Mouse (Mus musculus) lung, embryonic 14.5 days (tissue): ENCODE results near the gene Nrp2. TPM values are rescaled to one million over a fixed set of nuclear protein-coding genes. Genes with fewer than 3 reads are reported as not detected.
A peak's percentile ranks its signal among the peaks of the same experiment; 100 is the strongest.

Experiments used
- ATAC-seq: fragments of 200-750 bp; cut with Nextera tagmentation; 2 replicates; pipeline ENCODE4 v1.8.0; 2017; ENCODE audit warnings: mild to moderate bottlenecking, moderate TSS enrichment, moderate library complexity; ENCODE audit not compliant: insufficient read depth
- DNase-seq: peaks from one replicate; pipeline ENCODE4 v3.0.0-alpha.2; 2015
- H3K27ac ChIP-seq: fragments of 300-500 bp; sonication (generic); 2 replicates; pipeline ENCODE4 v1.5.1; 2014; ENCODE audit warnings: low read depth, mild to moderate bottlenecking, moderate library complexity
- H3K27me3 ChIP-seq: fragments of 300-500 bp; sonication (generic); 2 replicates; pipeline ENCODE4 v1.6.1; 2014; ENCODE audit warnings: low read length, control low read depth; ENCODE audit not compliant: insufficient read depth
- H3K36me3 ChIP-seq: fragments of 300-500 bp; sonication (generic); 2 replicates; pipeline ENCODE4 v1.6.1; 2014; ENCODE audit warnings: control low read depth; ENCODE audit not compliant: insufficient read depth
- H3K4me1 ChIP-seq: fragments of 300-500 bp; sonication (generic); 2 replicates; pipeline ENCODE4 v1.6.1; 2014; ENCODE audit warnings: antibody characterized with exemption, control low read depth; ENCODE audit not compliant: insufficient read depth
- H3K4me2 ChIP-seq: fragments of 300-500 bp; sonication (generic); 2 replicates; pipeline ENCODE4 v1.6.1; 2014; ENCODE audit warnings: mild to moderate bottlenecking
- H3K4me3 ChIP-seq: fragments of 300-500 bp; sonication (generic); 2 replicates; pipeline ENCODE4 v1.5.1; 2014; ENCODE audit warnings: low read depth, low read length
- H3K9ac ChIP-seq: fragments of 300-500 bp; sonication (generic); 2 replicates; pipeline ENCODE4 v1.6.1; 2014
- H3K9me3 ChIP-seq: fragments of 300-500 bp; sonication (generic); 2 replicates; pipeline ENCODE4 v1.6.1; 2016; ENCODE audit warnings: low read depth, low read length, control low read depth
- CTCF ChIP-seq: IDR thresholded peaks from 2 replicates; pipeline ENCODE4 v1.5.1; 2016; ENCODE audit warnings: antibody characterized with exemption, low read depth
- WGBS: fragments of 180-500 bp; shearing (Covaris S2); extraction: QIAGEN DNeasy Blood & Tissue Kit; methylation state at CpG from one replicate; pipeline ENCODE4 v1.1.7; 2014; 5-methylcytosine and 5-hydroxymethylcytosine counted together
- polyA plus RNA-seq: library from polyadenylated mRNA; unstranded; fragments of >200 nt; fragmentation: Nextera tagmentation; extraction: Ambion mirVana; gene quantifications from 2 replicates; pipeline ENCODE4 v1.2.1, GENCODE M21; 2014

Nrp2 gene
- polyA plus RNA-seq, 1 experiment from 2014 or later, result 10.8 TPM

DNA sequence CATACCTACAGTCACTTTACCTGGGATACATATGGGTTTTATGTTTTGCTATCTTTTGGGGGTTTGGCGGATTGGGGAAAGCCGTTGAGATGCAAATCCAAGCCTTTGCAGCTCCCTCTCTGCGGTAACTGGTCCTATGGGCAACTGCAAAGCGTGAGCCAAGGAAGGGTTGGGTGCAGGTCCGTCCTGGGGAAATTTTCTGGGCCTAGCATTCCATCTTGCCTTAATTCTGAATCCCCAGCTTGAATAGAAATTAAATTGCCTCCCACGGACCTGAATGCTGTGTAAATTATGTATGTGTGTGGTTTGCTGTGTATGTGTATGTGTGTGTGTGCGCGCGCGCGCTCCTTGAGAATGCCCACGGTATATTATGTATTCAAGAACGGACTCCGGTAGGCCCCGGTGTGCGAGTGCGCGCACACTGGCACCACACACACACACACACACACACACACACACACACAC, 2.5 kb downstream of the Nrp2 start:
- Histone ChIP-seq H3K4me1 (peaks cover 16% of the 10 kb centered on the region; the same call in 1 of the 2 replicates), H3K4me2 (peak overlapping the region; percentile 94), H3K4me3 (peak overlapping the region; percentile 58), H3K27me3 (peaks cover 25% of the 10 kb centered on the region), H3K36me3 (no peaks in the 10 kb centered on the region), H3K27ac (peak overlapping the region; percentile 11; the same call in 1 of the 2 replicates), H3K9me3 (no peaks in the 10 kb centered on the region), H3K9ac (peak overlapping the region; percentile 66)
- DNase-seq, result no peak
- WGBS, result 5% methylated on average over 18 of the region's 18 CpGs
- ATAC-seq, result no peak
- TF ChIP-seq CTCF, result no peak

DNA sequence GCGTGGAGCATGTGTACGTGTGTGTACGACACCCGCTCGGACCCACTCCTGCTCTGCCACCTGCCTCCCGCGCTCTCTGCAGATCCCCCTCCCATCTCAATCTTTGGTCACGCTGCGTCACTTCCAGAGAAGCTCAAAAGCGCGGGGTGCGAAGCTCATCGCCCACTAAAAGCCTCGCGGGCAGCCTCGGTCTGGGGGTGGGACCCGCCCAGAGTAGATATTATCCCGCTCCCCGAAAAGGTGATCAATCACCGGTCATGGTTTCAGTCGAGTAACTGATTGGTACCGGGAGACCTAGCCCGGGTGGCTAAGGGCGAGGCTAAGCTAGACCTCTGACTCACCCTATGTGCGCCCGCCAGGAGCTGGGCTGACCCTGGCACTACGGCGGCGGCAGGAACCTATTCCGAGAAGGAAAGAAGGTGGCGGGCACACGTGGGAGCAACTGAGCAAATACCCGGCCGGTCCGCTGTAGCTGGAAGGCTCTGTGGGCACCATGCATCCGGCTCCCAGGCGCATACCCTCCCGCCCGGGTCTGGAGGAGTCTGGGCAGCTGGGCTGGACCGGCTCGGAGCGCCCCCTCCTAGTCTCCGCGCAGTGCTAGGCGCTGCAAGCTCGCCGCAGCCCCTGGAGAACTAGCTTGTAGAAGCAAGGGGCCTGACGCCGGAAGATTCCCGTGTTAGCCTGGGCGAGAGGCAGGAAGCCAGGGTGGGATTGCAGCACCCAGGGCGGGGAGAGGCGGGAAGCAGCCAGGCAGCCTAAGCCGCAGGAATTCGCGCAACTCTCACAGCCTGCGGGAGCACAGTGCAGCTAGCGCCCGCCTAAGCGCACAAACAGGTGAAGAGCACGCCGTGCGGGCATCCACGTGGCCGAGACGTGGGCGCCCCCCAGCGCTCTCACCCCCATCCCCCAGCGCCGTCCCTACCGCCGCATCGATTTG, 3.3 kb downstream of the Nrp2 start:
- no peaks in the 10 kb centered on the region for H3K9me3 ChIP-seq
- peak overlapping the region; percentile 63 for H3K27ac ChIP-seq
- under 1% methylated on average over 73 of the region's 73 CpGs for WGBS
- H3K36me3 ChIP-seq, result no peaks in the 10 kb centered on the region
- H3K27me3 ChIP-seq, result peaks cover 25% of the 10 kb centered on the region
- peaks cover 19% of the 10 kb centered on the region; the same call in 1 of the 2 replicates for H3K4me1 ChIP-seq
- ATAC-seq (peak; percentile 71), DNase-seq (peak; percentile 82)
- peak overlapping the region; percentile 58 for H3K4me3 ChIP-seq
- peak; percentile 13; the same call in 1 of the 2 replicates for TF ChIP-seq CTCF
- H3K4me2 ChIP-seq, result peak overlapping the region; percentile 94
- peak overlapping the region; percentile 66 for H3K9ac ChIP-seq

DNA sequence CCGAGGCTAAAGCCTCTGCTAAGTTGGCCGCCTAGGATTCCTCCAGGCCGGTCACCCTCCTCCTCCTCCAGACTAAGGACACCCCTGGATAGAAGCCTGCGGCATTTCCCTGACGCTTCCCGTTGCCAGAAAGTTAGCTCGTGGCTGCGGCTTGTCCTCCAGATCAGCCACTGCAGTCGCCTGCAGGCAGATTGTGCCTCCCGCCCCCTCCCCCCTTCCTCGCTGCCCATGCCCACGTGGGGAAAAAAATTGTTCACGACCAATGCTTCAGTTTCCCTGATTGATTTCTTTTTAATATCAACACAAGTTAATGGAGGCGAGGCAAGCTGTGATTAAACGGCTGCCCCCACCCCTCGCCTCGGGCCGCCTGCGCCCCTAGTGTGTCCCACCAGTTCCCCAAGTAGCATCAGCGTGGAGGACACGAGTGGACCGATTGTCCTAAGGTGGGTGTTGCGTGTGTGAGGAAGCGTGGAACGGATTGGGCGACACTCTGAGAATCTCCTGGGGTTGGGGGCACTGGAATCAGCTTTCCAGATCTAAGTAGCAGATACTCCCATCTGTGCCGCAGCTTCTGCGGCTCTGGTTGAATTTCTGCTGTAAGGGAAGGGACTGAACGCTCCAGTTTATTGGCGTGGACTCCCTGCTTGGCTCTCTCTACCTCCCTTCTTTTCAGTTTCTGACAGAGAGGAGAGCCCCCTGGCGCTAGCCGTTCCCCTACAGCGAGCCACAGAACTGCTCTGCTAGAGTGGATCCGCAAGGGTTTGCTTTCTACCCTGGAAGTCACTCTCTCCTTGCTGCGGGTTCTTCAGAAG, 4.2 kb downstream of the Nrp2 start:
- peak; percentile 31; the same call in 1 of the 2 replicates for ATAC-seq
- Histone ChIP-seq H3K4me1 (peaks cover 19% of the 10 kb centered on the region; the same call in 1 of the 2 replicates), H3K36me3 (no peaks in the 10 kb centered on the region), H3K9ac (peak overlapping the region; percentile 66), H3K27ac (peak overlapping the region; percentile 63), H3K9me3 (no peaks in the 10 kb centered on the region), H3K4me2 (peak overlapping the region; percentile 94), H3K4me3 (peak overlapping the region; percentile 58), H3K27me3 (peaks cover 25% of the 10 kb centered on the region)
- DNase-seq, result peak; percentile 89
- peak; percentile 66 for TF ChIP-seq CTCF
- under 1% methylated on average over 35 of the region's 35 CpGs for WGBS

DNA sequence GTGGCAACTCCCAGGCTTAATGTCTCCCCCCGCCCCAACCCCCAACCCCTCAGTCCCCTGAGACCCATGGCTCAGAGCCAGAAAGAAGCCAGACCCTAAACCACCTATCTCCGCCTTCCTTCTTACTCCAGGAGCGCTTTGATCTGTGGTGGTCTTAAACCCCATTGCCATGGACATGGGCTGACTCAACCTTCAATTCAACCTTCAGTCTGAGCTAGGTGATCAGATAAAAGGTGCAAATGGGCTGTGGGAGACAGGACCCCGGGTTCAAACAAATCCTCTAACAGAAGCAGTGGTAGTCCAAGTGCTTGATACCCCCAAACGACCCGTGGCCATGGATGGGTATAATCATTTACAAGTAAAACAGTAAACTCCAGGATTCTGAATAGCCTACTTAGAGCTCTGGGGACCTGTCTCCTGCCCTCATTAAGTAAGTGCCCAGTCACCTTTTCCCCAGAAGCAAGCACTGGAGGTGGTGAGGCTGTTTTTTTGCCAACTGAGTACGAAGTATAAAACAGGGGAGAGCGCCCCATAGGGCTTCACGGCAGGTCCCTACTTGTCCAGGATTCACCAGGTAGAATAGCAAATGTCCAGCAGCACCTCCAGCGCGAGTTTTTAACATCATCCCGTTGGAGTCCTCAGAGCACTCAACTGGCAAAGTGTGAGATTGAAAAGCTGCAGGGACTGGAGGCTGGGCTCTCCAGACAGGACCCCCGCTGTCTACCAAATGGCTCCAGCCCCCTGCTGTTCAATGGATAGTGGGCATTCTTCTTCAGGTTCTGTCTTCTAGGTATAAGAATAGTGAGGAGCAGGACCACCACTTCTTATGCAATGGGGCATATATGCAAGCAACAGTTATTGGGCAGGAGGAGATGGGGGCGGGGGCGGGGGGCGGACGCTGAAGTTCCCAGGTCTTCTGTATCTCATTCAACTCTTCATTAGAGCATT, 5.1 kb downstream of the Nrp2 start:
- TF ChIP-seq CTCF, result no peak
- Histone ChIP-seq H3K4me1 (peaks cover 19% of the 10 kb centered on the region; the same call in 1 of the 2 replicates), H3K9me3 (no peaks in the 10 kb centered on the region), H3K9ac (peak overlapping the region; percentile 66; the same call in 1 of the 2 replicates), H3K4me2 (peak overlapping the region; percentile 94), H3K27ac (no peak overlapping the region), H3K27me3 (peaks cover 25% of the 10 kb centered on the region), H3K36me3 (no peaks in the 10 kb centered on the region), H3K4me3 (peak overlapping the region; percentile 58)
- ATAC-seq (no peak), DNase-seq (no peak)
- WGBS, result 25% methylated on average over 17 of the region's 17 CpGs

DNA sequence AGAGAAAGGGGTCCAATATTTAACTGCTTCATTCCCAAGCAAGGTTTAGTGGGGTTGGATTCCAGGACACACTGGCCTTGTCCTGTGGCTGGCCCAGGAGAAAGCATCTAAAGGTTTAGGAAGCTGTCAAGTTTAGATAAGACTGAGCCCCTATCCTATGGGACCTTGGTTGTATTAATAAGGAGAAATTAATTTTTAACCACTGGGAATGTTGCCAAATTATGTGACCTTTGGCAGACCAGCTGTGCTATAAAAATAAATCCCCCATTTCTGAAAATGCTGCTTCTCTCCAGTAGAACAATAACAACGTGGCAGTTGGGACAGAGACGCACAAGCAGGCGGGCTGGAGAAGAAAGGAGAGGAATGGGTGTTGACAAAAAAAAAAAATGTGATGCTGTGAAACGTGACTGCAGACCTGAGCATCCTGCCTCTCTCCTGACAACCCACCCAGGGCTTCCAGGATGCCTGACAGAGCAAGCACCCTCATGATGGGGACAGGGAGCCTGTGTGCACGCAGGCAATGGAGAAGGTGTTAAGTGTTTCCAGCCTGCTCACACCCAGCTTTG, 6.8 kb downstream of the Nrp2 start:
- Histone ChIP-seq H3K4me2 (peak overlapping the region; percentile 11; the same call in 1 of the 2 replicates), H3K36me3 (no peaks in the 10 kb centered on the region), H3K4me1 (peaks cover 19% of the 10 kb centered on the region; the same call in 1 of the 2 replicates), H3K9me3 (no peaks in the 10 kb centered on the region), H3K9ac (0 out of 2 replicates have a peak overlapping the region, but pooled peaks have one; percentile 3), H3K4me3 (no peak overlapping the region), H3K27ac (peak overlapping the region; percentile 48; the same call in 1 of the 2 replicates), H3K27me3 (peaks cover 22% of the 10 kb centered on the region)
- no peak for TF ChIP-seq CTCF
- WGBS, result 12% methylated on average over 5 of the region's 5 CpGs
- ATAC-seq, result 0 out of 2 replicates have a peak, but pooled peaks have one; percentile 13
- peak; percentile 89 for DNase-seq
